Comparison of ENCODE assay signal across 8 mouse cellular contexts in the genomic region with DNA sequence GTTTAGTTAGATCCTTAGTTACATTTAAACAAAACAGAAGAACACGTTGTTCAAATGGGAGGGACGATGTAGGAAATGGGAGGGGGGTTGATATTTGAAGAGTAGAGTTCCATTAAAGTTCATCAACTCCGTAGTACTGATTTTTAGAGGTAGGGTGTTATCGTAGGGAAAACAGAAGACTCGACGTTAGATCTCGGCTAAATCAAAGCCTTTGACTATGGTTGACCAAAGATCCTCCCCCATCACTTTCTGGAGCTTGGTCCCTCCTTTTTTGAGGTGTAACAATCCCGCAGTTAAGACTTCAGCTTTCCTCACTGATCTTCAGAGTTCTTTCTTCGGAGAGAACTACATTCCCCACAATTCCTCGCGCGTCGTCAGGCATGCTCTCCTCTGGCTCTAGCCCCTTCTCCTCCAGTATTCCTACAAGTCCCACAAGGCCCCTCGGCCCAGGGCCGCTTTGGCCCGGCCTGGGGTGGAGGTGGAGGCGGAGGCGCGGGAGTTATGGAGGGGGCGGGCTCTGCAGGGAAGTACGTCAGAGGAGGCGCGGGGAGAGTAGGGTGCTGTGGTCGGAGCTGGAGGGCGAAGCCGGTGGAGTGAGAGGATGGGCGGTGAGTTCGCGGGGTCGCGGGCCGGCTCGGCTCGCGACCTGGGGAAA. TPM values are rescaled to one million over a fixed set of nuclear protein-coding genes. Genes with fewer than 3 reads are reported as not detected.
DNase-seq lines count a peak whose midpoint lies in the region; ATAC-seq and TF ChIP-seq lines count a peak whose summit lies in the region.

A gene (plus strand): TSS at position 434 of the 655 bp plus-strand sequence.

- H3K79me2 ChIP-seq in MEL (ENCODE audit: control insufficient read depth, insufficient read depth, low read length, poor library complexity): peaks cover 7% of the 10 kb centered on the region; the same call in 1 of the 2 replicates

- no peak within 1 kb of the TSS for H3K27ac ChIP-seq in MEL (ENCODE audit: control insufficient read depth, low read depth, low read length)
- H3K27ac ChIP-seq in cerebellum, adult 2 months (ENCODE audit: insufficient read depth, low read length): peak within 1 kb of the TSS; percentile 29; the same call in 1 of the 2 replicates
- H3K27ac ChIP-seq in forebrain, postnatal 0 days (ENCODE audit: low read depth, low read length): peak within 1 kb of the TSS; percentile 84
- peak within 1 kb of the TSS; percentile 82 for H3K27ac ChIP-seq in lung, embryonic 15.5 days

- peaks cover 0 to 3% of the 10 kb centered on the region in 2 experiments; a peak in 1 of 4 replicates for H3K4me1 ChIP-seq in MEL (ENCODE audit: control insufficient read depth in 1 of 2, insufficient read depth in 2 of 2, low read length in 2 of 2)
- H3K4me1 ChIP-seq in cerebellum, adult 2 months (ENCODE audit: control insufficient read depth, insufficient read depth, low read length): no peaks in the 10 kb centered on the region; the same call in 1 of the 2 replicates
- 0 out of 2 replicates have a peak, but pooled peaks cover 3% of the 10 kb centered on the region for H3K4me1 ChIP-seq in forebrain, postnatal 0 days (ENCODE audit: insufficient read depth)
- 0 out of 2 replicates have a peak, but pooled peaks cover 9% of the 10 kb centered on the region for H3K4me1 ChIP-seq in lung, embryonic 15.5 days

- H3K27me3 ChIP-seq in MEL (ENCODE audit: control insufficient read depth in 1 of 2, insufficient read depth in 2 of 2, low read length in 2 of 2): no peaks in the 10 kb centered on the region
- H3K27me3 ChIP-seq in cerebellum, adult 2 months (ENCODE audit: control insufficient read depth, insufficient read depth, low read length): no peaks in the 10 kb centered on the region
- H3K27me3 ChIP-seq in forebrain, postnatal 0 days (ENCODE audit: insufficient read depth, low read length): no peaks in the 10 kb centered on the region
- no peaks in the 10 kb centered on the region for H3K27me3 ChIP-seq in lung, embryonic 15.5 days

- peak within 1 kb of the TSS; percentile 71 for H3K9ac ChIP-seq in MEL (ENCODE audit: control insufficient read depth, low read depth, low read length, poor library complexity, severe bottlenecking)
- H3K9ac ChIP-seq in forebrain, postnatal 0 days: peak within 1 kb of the TSS; percentile 79
- peak within 1 kb of the TSS; percentile 76 for H3K9ac ChIP-seq in lung, embryonic 15.5 days

- no peak for TF ChIP-seq RAD21 in MEL (IDR thresholded peaks at IDR 0.05; ENCODE audit: low read depth, low read length)

- peak; percentile 100 for ATAC-seq in forebrain, postnatal 0 days
- ATAC-seq in lung, embryonic 15.5 days (ENCODE audit: borderline replicate concordance, extremely low read depth, low FRiP score, low TSS enrichment): peak; percentile 100

- no peak for TF ChIP-seq CTCF in MEL (IDR thresholded peaks at IDR 0.05 in 2 of 3, conservative IDR thresholded peaks at IDR 0.05 in 1 of 3; ENCODE audit: control insufficient read depth in 1 of 3, insufficient read depth in 1 of 3, low read depth in 2 of 3, low read length in 3 of 3, poor library complexity in 1 of 3, severe bottlenecking in 1 of 3)
- no peak for TF ChIP-seq CTCF in cerebellum, adult 2 months (IDR thresholded peaks at IDR 0.05; ENCODE audit: borderline replicate concordance, insufficient read depth, low read depth, low read length)
- TF ChIP-seq CTCF in forebrain, postnatal 0 days (IDR thresholded peaks at IDR 0.05; ENCODE audit: low read depth): no peak

- H3K36me3 ChIP-seq in MEL (ENCODE audit: control insufficient read depth in 1 of 2, insufficient read depth in 2 of 2, low read length in 2 of 2): peaks cover 0 to 5% of the 10 kb centered on the region in 2 experiments; a peak in 2 of 4 replicates
- peaks cover 22% of the 10 kb centered on the region for H3K36me3 ChIP-seq in forebrain, postnatal 0 days (ENCODE audit: insufficient read depth)
- H3K36me3 ChIP-seq in lung, embryonic 15.5 days: peaks cover 22% of the 10 kb centered on the region

- 2% methylated on average over 35 of the region's 35 CpGs for WGBS in cerebellum, adult 2 months
- 2% methylated on average over 34 of the region's 35 CpGs for WGBS in forebrain, postnatal 0 days
- 2% methylated on average over 30 of the region's 35 CpGs for WGBS in lung, embryonic 15.5 days

- H3K9me3 ChIP-seq in MEL (replicated peaks; ENCODE audit: insufficient read depth, low read length): no peaks in the 10 kb centered on the region
- H3K9me3 ChIP-seq in forebrain, postnatal 0 days (ENCODE audit: low read length): no peaks in the 10 kb centered on the region
- no peaks in the 10 kb centered on the region for H3K9me3 ChIP-seq in lung, embryonic 15.5 days

- no peak for TF ChIP-seq EP300 in MEL (IDR thresholded peaks at IDR 0.05; ENCODE audit: low read depth in 1 of 2, low read length in 2 of 2)

- peak within 1 kb of the TSS; percentile 71 to 96 for H3K4me3 ChIP-seq in MEL (ENCODE audit: control insufficient read depth in 1 of 2, insufficient read depth in 1 of 2, low read depth in 2 of 2, low read length in 2 of 2)
- H3K4me3 ChIP-seq in cerebellum, adult 2 months (replicated peaks; ENCODE audit: insufficient read depth, low read depth, low read length): peak within 1 kb of the TSS; percentile 100
- peak within 1 kb of the TSS; percentile 84 for H3K4me3 ChIP-seq in forebrain, postnatal 0 days (ENCODE audit: low read depth, low read length)
- H3K4me3 ChIP-seq in lung, embryonic 15.5 days: peak within 1 kb of the TSS; percentile 69

- peak; percentile 97 for DNase-seq in MEL (ENCODE audit: low read depth, low spot score)
- DNase-seq in cerebellum, adult 2 months: peak; percentile 93 to 97
- DNase-seq in forebrain, postnatal 0 days: peak; percentile 97
- DNase-seq in heart, postnatal 4 days: peak; percentile 96
- peak; percentile 90 to 96 for DNase-seq in layer of hippocampus, adult 8-10 months (ENCODE audit: low spot score in 2 of 2)
- DNase-seq in ovary, adult 18-20 months (ENCODE audit: low spot score): peak; percentile 97
- peak; percentile 96 for DNase-seq in thymus, postnatal 0 days (ENCODE audit: low spot score)

- TF ChIP-seq POLR2A in MEL (IDR thresholded peaks at IDR 0.05; ENCODE audit: control insufficient read depth in 1 of 2, insufficient read depth in 1 of 2, low read depth in 1 of 2, low read length in 2 of 2, poor library complexity in 1 of 2): peak in 1 of 2 experiments; percentile 74; a peak in 2 of 4 replicates
- peak; percentile 69 for TF ChIP-seq POLR2A in cerebellum, adult 2 months (IDR thresholded peaks at IDR 0.05; ENCODE audit: borderline replicate concordance, insufficient read depth, low read length)

- peak within 1 kb of the TSS; percentile 59 for H3K4me2 ChIP-seq in forebrain, postnatal 0 days (ENCODE audit: low read depth)
- H3K4me2 ChIP-seq in lung, embryonic 15.5 days: peak within 1 kb of the TSS; percentile 61

TF ChIP-seq in MEL, 35 proteins besides CTCF, POLR2A, EP300 and RAD21:
- no peak for TF ChIP-seq POLR2AphosphoS2 (IDR thresholded peaks at IDR 0.05; ENCODE audit: low read length)
- peak; percentile 98 for TF ChIP-seq KAT2A (conservative IDR thresholded peaks at IDR 0.05; ENCODE audit: low read depth, low read length)
- TF ChIP-seq MYC (IDR thresholded peaks at IDR 0.05; ENCODE audit: low read depth, low read length): 0 out of 2 replicates have a peak, but pooled peaks have one; percentile 65
- TF ChIP-seq MAZ (IDR thresholded peaks at IDR 0.05; ENCODE audit: low read depth, low read length): peak; percentile 82; the same call in 1 of the 2 replicates
- TF ChIP-seq USF1 (IDR thresholded peaks at IDR 0.05; ENCODE audit: low read depth, low read length): no peak
- no peak for TF ChIP-seq BHLHE40 (IDR thresholded peaks at IDR 0.05; ENCODE audit: borderline replicate concordance, low read depth, low read length)
- no peak for TF ChIP-seq ZNF384 (IDR thresholded peaks at IDR 0.05; ENCODE audit: low read depth, low read length)
- TF ChIP-seq MXI1 (IDR thresholded peaks at IDR 0.05; ENCODE audit: low read depth, low read length): peak; percentile 13; the same call in 1 of the 2 replicates
- TF ChIP-seq HCFC1 (IDR thresholded peaks at IDR 0.05; ENCODE audit: low read depth, low read length): peak; percentile 99
- TF ChIP-seq NRF1 (IDR thresholded peaks at IDR 0.05; ENCODE audit: insufficient read depth, low read depth, low read length, poor library complexity, severe bottlenecking): peak; percentile 87
- peak; percentile 57; the same call in 1 of the 2 replicates for TF ChIP-seq ELF1 (IDR thresholded peaks at IDR 0.05; ENCODE audit: low read depth, low read length)
- peak; percentile 46 for TF ChIP-seq SIN3A (IDR thresholded peaks at IDR 0.05; ENCODE audit: low read length)
TF ChIP-seq in MEL: peak in this region for 8.

RNA-seq across cellular contexts. Expression of the gene that starts here (rescaled TPM):
- 16.9 and 18.5 TPM in 2 replicates for total RNA-seq in MEL (2012; rRNA removed)
- polyA plus RNA-seq in MEL (2012; ENCODE audit: insufficient read depth in 1 of 2, insufficient read length in 2 of 2, low read depth in 1 of 2, low replicate concordance in 2 of 2, missing spikeins in 1 of 2): 10 to 100 TPM in 1 of 2 experiments, not detected in 1; 34.3 TPM
- 134 and 137 TPM in 2 replicates for polyA plus RNA-seq in cerebellum, adult 2 months (2012; rRNA removed)
- 42.9 and 54.8 TPM in 2 replicates for total RNA-seq in forebrain, postnatal 0 days (2014; rRNA removed)
- polyA plus RNA-seq in forebrain, postnatal 0 days (2015; fragmentation: Nextera tagmentation; extraction: Ambion mirVana): 117 and 129 TPM in 2 replicates
- 10 to 100 TPM; 73.2 to 79.4 TPM for total RNA-seq in heart, postnatal 4 days (2021)
- 100 to 1,000 TPM in 2 of 4 experiments, 10 to 100 TPM in 2; 87.9 to 106 (median 100) TPM for total RNA-seq in layer of hippocampus, adult 8-10 months (2022)
- polyA plus RNA-seq in lung, embryonic 15.5 days (2015; fragmentation: Nextera tagmentation; extraction: Ambion mirVana): 110 and 111 TPM in 2 replicates
- polyA plus RNA-seq in thymus, postnatal 0 days (2015; fragmentation: Nextera tagmentation; extraction: Ambion mirVana): 51.0 and 58.6 TPM in 2 replicates
